In the genomic region with DNA sequence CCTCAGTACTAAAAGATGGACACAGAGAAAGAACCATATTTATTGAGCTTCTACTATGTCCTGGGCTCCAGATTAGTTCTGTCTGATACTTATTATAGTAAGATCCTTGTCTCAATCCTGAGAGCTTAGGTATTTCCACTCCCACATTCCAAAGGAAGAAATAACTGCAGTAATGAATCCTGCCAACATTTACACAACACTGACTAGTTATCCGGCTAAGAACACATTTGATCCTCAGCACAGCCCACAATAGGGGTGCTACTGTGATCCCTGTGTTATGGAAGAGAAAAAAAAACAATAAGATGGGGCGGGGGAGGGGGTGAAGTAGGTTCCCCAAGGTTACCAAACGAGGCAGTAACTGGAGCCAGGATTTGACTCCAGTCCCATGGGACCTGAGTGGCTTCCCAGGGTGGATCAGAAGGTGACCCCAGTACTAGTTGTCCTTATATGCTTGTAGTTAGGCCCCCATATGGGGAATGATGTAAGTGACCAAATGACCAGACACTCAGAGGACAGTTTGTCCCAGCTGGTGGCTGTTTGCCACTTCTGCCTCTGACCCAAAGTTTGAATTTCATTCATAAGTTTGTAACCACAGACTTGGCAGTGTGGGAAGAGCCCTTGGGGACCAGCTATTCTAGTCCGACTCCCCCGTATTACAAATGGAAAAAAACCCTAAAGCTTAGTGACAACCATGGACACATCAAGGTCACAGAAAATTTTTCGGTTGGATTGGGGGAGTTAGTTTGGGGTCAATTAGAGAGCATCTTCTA, we compare ENCODE assay signal across 12 mouse cellular contexts. TPM values are rescaled to one million over a fixed set of nuclear protein-coding genes. Genes with fewer than 3 reads are reported as not detected.
DNase-seq lines count a peak whose midpoint lies in the region; ATAC-seq and TF ChIP-seq lines count a peak whose summit lies in the region.
"Had no signal": no experiment of that assay in that cellular context is flagged by ENCODE, and none has a peak within 500 bp of the region (broad histone marks: within the 10 kb centered on the region; RNA-seq: fewer than 3 reads in every experiment).

No protein-coding gene starts in this region.

- TF ChIP-seq EP300 in heart, postnatal 0 days (IDR thresholded peaks at IDR 0.05; ENCODE audit: low read depth), result 0 out of 2 replicates have a peak, but pooled peaks have one; percentile 60

- no peak overlapping the region for H3K4me3 ChIP-seq in heart, postnatal 0 days (ENCODE audit: low read depth, low read length)
- H3K4me3 ChIP-seq in midbrain, embryonic 13.5 days (replicated peaks), result no peak overlapping the region
- no peak overlapping the region for H3K4me3 ChIP-seq in forebrain, embryonic 14.5 days (ENCODE audit: low read depth, low read length)
- H3K4me3 ChIP-seq: forebrain, embryonic 10.5 days had no signal

- no peaks in the 10 kb centered on the region for H3K36me3 ChIP-seq in heart, postnatal 0 days (replicated peaks; ENCODE audit: control insufficient read depth, insufficient read depth, low read length)
- no peaks in the 10 kb centered on the region for H3K36me3 ChIP-seq in midbrain, embryonic 13.5 days
- H3K36me3 ChIP-seq in forebrain, embryonic 14.5 days (ENCODE audit: control insufficient read depth, insufficient read depth, low read length), result no peaks in the 10 kb centered on the region
- H3K36me3 ChIP-seq: forebrain, embryonic 10.5 days had no signal

- no peaks in the 10 kb centered on the region for H3K27me3 ChIP-seq in Patski
- no peaks in the 10 kb centered on the region for H3K27me3 ChIP-seq in heart, postnatal 0 days (ENCODE audit: control insufficient read depth, insufficient read depth, low read length)
- H3K27me3 ChIP-seq in midbrain, embryonic 13.5 days, result no peaks in the 10 kb centered on the region
- H3K27me3 ChIP-seq in forebrain, embryonic 14.5 days (replicated peaks; ENCODE audit: control insufficient read depth, insufficient read depth, low read length), result no peaks in the 10 kb centered on the region

- no peak for TF ChIP-seq CTCF in Patski (IDR thresholded peaks at IDR 0.05)
- no peak for TF ChIP-seq CTCF in heart, postnatal 0 days (IDR thresholded peaks at IDR 0.05; ENCODE audit: low read depth)

- POLR2A ChIA-PET in Patski (lab: Charles Lee), result interaction anchor here (0.6 to 8.3 kb wide), 7 partner anchors 10 to 72 kb away, joined by 3 to 110 read pairs (median 6); partner anchors contain the start of gene Sdc4

- WGBS in heart, postnatal 0 days, result 61% methylated on average over 6 of the region's 6 CpGs
- WGBS in midbrain, embryonic 13.5 days, result 75% methylated on average over 6 of the region's 6 CpGs
- WGBS in forebrain, embryonic 14.5 days, result 74% methylated on average over 6 of the region's 6 CpGs

- CTCF ChIA-PET in Patski (lab: Charles Lee), result interaction anchor here (0.6 to 3.5 kb wide), 13 partner anchors 9 to 72 kb away, joined by 3 to 17 read pairs (median 7); partner anchors contain the start of gene Sdc4

- peak; percentile 59 for DNase-seq in adrenal gland, adult 2 months
- no peak for DNase-seq in adrenal gland, postnatal 25 days
- DNase-seq in Patski (ENCODE audit: low read depth, low spot score), result no peak
- DNase-seq in heart, postnatal 0 days (ENCODE audit: low spot score), result peak; percentile 31
- peak; percentile 76 for DNase-seq in lung, postnatal 10 days
- no peak for DNase-seq in forebrain, embryonic 14.5 days (ENCODE audit: low spot score)
- DNase-seq: B cell, adult 2 months; midbrain, embryonic 14.5 days had no signal

- H3K27ac ChIP-seq in heart, postnatal 0 days (ENCODE audit: low read depth), result peak overlapping the region; percentile 65
- no peak overlapping the region for H3K27ac ChIP-seq in midbrain, embryonic 13.5 days
- H3K27ac ChIP-seq in forebrain, embryonic 14.5 days (ENCODE audit: low read depth, low read length), result no peak overlapping the region

- no peak overlapping the region for H3K9ac ChIP-seq in heart, postnatal 0 days (replicated peaks; ENCODE audit: low read depth, low read length)
- no peak overlapping the region for H3K9ac ChIP-seq in midbrain, embryonic 13.5 days (replicated peaks)
- H3K9ac ChIP-seq in forebrain, embryonic 14.5 days (ENCODE audit: low read length), result no peak overlapping the region

- no peak overlapping the region for H3K4me2 ChIP-seq in heart, postnatal 0 days (ENCODE audit: low read depth, low read length)
- H3K4me2 ChIP-seq in midbrain, embryonic 13.5 days (replicated peaks), result no peak overlapping the region
- H3K4me2 ChIP-seq in forebrain, embryonic 14.5 days (ENCODE audit: low read length), result no peak overlapping the region

- peak; percentile 63 for ATAC-seq in Patski
- no peak for ATAC-seq in heart, postnatal 0 days (ENCODE audit: insufficient read depth, low read depth)
- ATAC-seq in midbrain, embryonic 13.5 days, result no peak
- no peak for ATAC-seq in megakaryocyte, adult 5-6 weeks (ENCODE audit: poor library complexity, severe bottlenecking)
- ATAC-seq in forebrain, embryonic 14.5 days, result no peak

- H3K4me1 ChIP-seq in heart, postnatal 0 days (ENCODE audit: control insufficient read depth, insufficient read depth), result peaks cover 39% of the 10 kb centered on the region
- peaks cover 10% of the 10 kb centered on the region for H3K4me1 ChIP-seq in midbrain, embryonic 13.5 days (replicated peaks)
- no peaks in the 10 kb centered on the region for H3K4me1 ChIP-seq in forebrain, embryonic 14.5 days (ENCODE audit: control insufficient read depth, insufficient read depth, low read length)

- no peaks in the 10 kb centered on the region for H3K9me3 ChIP-seq in heart, postnatal 0 days (replicated peaks; ENCODE audit: control insufficient read depth, low read length)
- H3K9me3 ChIP-seq in midbrain, embryonic 13.5 days, result no peaks in the 10 kb centered on the region
- H3K9me3 ChIP-seq in forebrain, embryonic 14.5 days (replicated peaks; ENCODE audit: control insufficient read depth, low read length), result no peaks in the 10 kb centered on the region
- H3K9me3 ChIP-seq: forebrain, embryonic 10.5 days had no signal

- in situ Hi-C loops in Patski (cut with MboI; ENCODE audit: low pct_unique_long_range_greater_than_20kb), result loop anchor here (5.0 kb wide), 1 partner anchor 38 kb away; no protein-coding TSS in a partner anchor

RNA-seq across cellular contexts. Expression of gene Sys1, which starts 1.2 kb away (rescaled TPM):
- total RNA-seq in adrenal gland, adult 2 months (2021), result 10 to 100 TPM; 24.5 to 34.0 TPM
- polyA plus RNA-seq in adrenal gland, adult 2 months (2012; rRNA removed), result 299 and 335 TPM in 2 replicates
- 27.0 and 30.0 TPM in 2 replicates for total RNA-seq in adrenal gland, postnatal 25 days (2021)
- polyA plus RNA-seq in Patski (2021), result 55.1 TPM
- 71.8 and 87.9 TPM in 2 replicates for total RNA-seq in heart, postnatal 0 days (2014; rRNA removed; ENCODE audit: low replicate concordance)
- 37.6 and 39.1 TPM in 2 replicates for polyA plus RNA-seq in heart, postnatal 0 days (2015; fragmentation: Nextera tagmentation; extraction: Ambion mirVana)
- polyA plus RNA-seq in midbrain, embryonic 13.5 days (2015; fragmentation: Nextera tagmentation; extraction: Ambion mirVana), result 77.6 and 81.1 TPM in 2 replicates
- total RNA-seq in megakaryocyte, adult 5-6 weeks (2015), result 50.9 and 52.3 TPM in 2 replicates
- total RNA-seq in megakaryocyte, adult 5-6 weeks (2017), result 14.9 and 20.2 TPM in 2 replicates
- 76.3 and 86.6 TPM in 2 replicates for polyA plus RNA-seq in forebrain, embryonic 14.5 days (2014; fragmentation: Nextera tagmentation; extraction: Ambion mirVana)

RNA-seq across cellular contexts. Expression of gene Gm20458, which starts 5.2 kb away (rescaled TPM):
- total RNA-seq in adrenal gland, adult 2 months (2021), result 1 to 10 TPM; 3.9 to 9.6 TPM
- polyA plus RNA-seq in adrenal gland, adult 2 months (2012; rRNA removed), result 9.6 and 18.9 TPM in 2 replicates
- 4.0 TPM in 1 of 2 replicates, not detected in the other for total RNA-seq in adrenal gland, postnatal 25 days (2021)
- polyA plus RNA-seq in Patski (2021), result 18.5 TPM
- 6.7 and 34.3 TPM in 2 replicates for total RNA-seq in heart, postnatal 0 days (2014; rRNA removed; ENCODE audit: low replicate concordance)
- 15.4 and 15.5 TPM in 2 replicates for polyA plus RNA-seq in heart, postnatal 0 days (2015; fragmentation: Nextera tagmentation; extraction: Ambion mirVana)
- polyA plus RNA-seq in midbrain, embryonic 13.5 days (2015; fragmentation: Nextera tagmentation; extraction: Ambion mirVana), result 4.5 and 5.2 TPM in 2 replicates
- total RNA-seq in megakaryocyte, adult 5-6 weeks (2015), result not detected in 2 replicates
- not detected in 2 replicates for total RNA-seq in megakaryocyte, adult 5-6 weeks (2017)
- polyA plus RNA-seq in forebrain, embryonic 14.5 days (2014; fragmentation: Nextera tagmentation; extraction: Ambion mirVana), result 6.2 and 8.9 TPM in 2 replicates

RNA-seq across cellular contexts. Expression of gene Sdc4, which starts 11.9 kb away (rescaled TPM):
- total RNA-seq in adrenal gland, adult 2 months (2021), result 100 to 1,000 TPM; 123 to 151 TPM
- 23.3 and 23.5 TPM in 2 replicates for polyA plus RNA-seq in adrenal gland, adult 2 months (2012; rRNA removed)
- total RNA-seq in adrenal gland, postnatal 25 days (2021), result 75.1 and 82.0 TPM in 2 replicates
- polyA plus RNA-seq in Patski (2021), result 672 TPM
- total RNA-seq in heart, postnatal 0 days (2014; rRNA removed; ENCODE audit: low replicate concordance), result 42.2 and 46.5 TPM in 2 replicates
- polyA plus RNA-seq in heart, postnatal 0 days (2015; fragmentation: Nextera tagmentation; extraction: Ambion mirVana), result 30.4 and 30.7 TPM in 2 replicates
- polyA plus RNA-seq in midbrain, embryonic 13.5 days (2015; fragmentation: Nextera tagmentation; extraction: Ambion mirVana), result 6.5 and 7.3 TPM in 2 replicates
- total RNA-seq in megakaryocyte, adult 5-6 weeks (2015), result 0.76 and 0.82 TPM in 2 replicates
- 0.49 and 0.88 TPM in 2 replicates for total RNA-seq in megakaryocyte, adult 5-6 weeks (2017)
- polyA plus RNA-seq in forebrain, embryonic 14.5 days (2014; fragmentation: Nextera tagmentation; extraction: Ambion mirVana), result 3.9 and 4.2 TPM in 2 replicates

RNA-seq across cellular contexts. Expression of gene Trp53tg5, which starts 17.9 kb away (rescaled TPM):
- not detected for total RNA-seq in adrenal gland, adult 2 months (2021)
- not detected in 2 replicates for polyA plus RNA-seq in adrenal gland, adult 2 months (2012; rRNA removed)
- not detected in 2 replicates for total RNA-seq in adrenal gland, postnatal 25 days (2021)
- polyA plus RNA-seq in Patski (2021), result 0.39 TPM
- not detected in 2 replicates for total RNA-seq in heart, postnatal 0 days (2014; rRNA removed; ENCODE audit: low replicate concordance)
- polyA plus RNA-seq in heart, postnatal 0 days (2015; fragmentation: Nextera tagmentation; extraction: Ambion mirVana), result not detected in 2 replicates
- not detected in 2 replicates for polyA plus RNA-seq in midbrain, embryonic 13.5 days (2015; fragmentation: Nextera tagmentation; extraction: Ambion mirVana)
- total RNA-seq in megakaryocyte, adult 5-6 weeks (2015), result not detected in 2 replicates
- total RNA-seq in megakaryocyte, adult 5-6 weeks (2017), result not detected in 2 replicates
- polyA plus RNA-seq in forebrain, embryonic 14.5 days (2014; fragmentation: Nextera tagmentation; extraction: Ambion mirVana), result not detected in 2 replicates
- total RNA-seq: layer of hippocampus, postnatal 25 days had no signal
- polyA plus RNA-seq: forebrain, embryonic 10.5 days; midbrain, embryonic 14.5 days had no signal

RNA-seq across cellular contexts. Expression of gene Dbndd2, which starts 30.3 kb away (rescaled TPM):
- total RNA-seq in adrenal gland, adult 2 months (2021), result 1 to 10 TPM; 5.5 to 7.0 TPM
- 20.8 and 30.7 TPM in 2 replicates for polyA plus RNA-seq in adrenal gland, adult 2 months (2012; rRNA removed)
- total RNA-seq in adrenal gland, postnatal 25 days (2021), result 6.3 and 6.4 TPM in 2 replicates
- 48.8 TPM for polyA plus RNA-seq in Patski (2021)
- 22.3 and 26.6 TPM in 2 replicates for total RNA-seq in heart, postnatal 0 days (2014; rRNA removed; ENCODE audit: low replicate concordance)
- 16.8 and 16.9 TPM in 2 replicates for polyA plus RNA-seq in heart, postnatal 0 days (2015; fragmentation: Nextera tagmentation; extraction: Ambion mirVana)
- 8.7 and 8.8 TPM in 2 replicates for polyA plus RNA-seq in midbrain, embryonic 13.5 days (2015; fragmentation: Nextera tagmentation; extraction: Ambion mirVana)
- total RNA-seq in megakaryocyte, adult 5-6 weeks (2015), result 3.2 and 7.9 TPM in 2 replicates
- 1.4 and 2.0 TPM in 2 replicates for total RNA-seq in megakaryocyte, adult 5-6 weeks (2017)
- 3.5 and 4.9 TPM in 2 replicates for polyA plus RNA-seq in forebrain, embryonic 14.5 days (2014; fragmentation: Nextera tagmentation; extraction: Ambion mirVana)

Comparison
In these comparisons a context has a peak if more than half of its experiments do, and no peak if none do; other contexts are left out.
1. DNase-seq: peak in adrenal gland, adult 2 months (single experiment), heart, postnatal 0 days (single experiment) and lung, postnatal 10 days (single experiment); none in adrenal gland, postnatal 25 days (single experiment), Patski (single experiment) and forebrain, embryonic 14.5 days (single experiment).
2. RNA of gene Sdc4, which starts 11.9 kb away (polyA plus RNA-seq): 672 TPM in Patski (single experiment); 30.4 to 30.7 TPM in heart, postnatal 0 days, 23.3 to 23.5 TPM in adrenal gland, adult 2 months, 6.5 to 7.3 TPM in midbrain, embryonic 13.5 days and 3.9 to 4.2 TPM in forebrain, embryonic 14.5 days; every median in the first group is over 10 times any median in the second.